19 mouse cellular contexts compared by ENCODE assay signal in genomic region chr9:108154814-108155213, GRCm38 (mm10). TPM values are rescaled to one million over a fixed set of nuclear protein-coding genes. Genes with fewer than 3 reads are reported as not detected.
DNase-seq lines count a peak whose midpoint lies in the region; ATAC-seq and TF ChIP-seq lines count a peak whose summit lies in the region.
"Had no signal": no experiment of that assay in that cellular context is flagged by ENCODE, and none has a peak within 500 bp of the region (broad histone marks: within the 10 kb centered on the region; RNA-seq: fewer than 3 reads in every experiment).

No protein-coding gene starts in this region.

- peak; percentile 44 for DNase-seq in cerebellum, adult 9-11 months
- DNase-seq in cerebellum, adult 11 months: no peak
- peak; percentile 54 for DNase-seq in A20 (ENCODE audit: low read depth, low spot score)
- no peak for DNase-seq in embryo, embryonic 11 days
- no peak for DNase-seq in layer of hippocampus, postnatal 36 days
- DNase-seq in adrenal gland, postnatal 36 days: no peak
- DNase-seq: adrenal gland, adult 8-10 months; gastrocnemius, adult 2 months; gastrocnemius, postnatal 25 days; heart, postnatal 14 days; kidney, adult 18-20 months had no signal

- peaks cover 28% of the 10 kb centered on the region for H3K4me1 ChIP-seq in cortical plate, adult 2 months (ENCODE audit: control insufficient read depth, insufficient read depth, low read length)
- H3K4me1 ChIP-seq: embryonic facial prominence, embryonic 13.5 days; heart, embryonic 15.5 days; intestine, embryonic 15.5 days had no signal

- TF ChIP-seq CTCF in cortical plate, adult 2 months (IDR thresholded peaks at IDR 0.05; ENCODE audit: extremely low read depth, insufficient read depth, low read length): no peak

- 0 out of 2 replicates have a peak overlapping the region, but pooled peaks have one; percentile 45 for H3K27ac ChIP-seq in cortical plate, adult 2 months (ENCODE audit: insufficient read depth, low read length)
- H3K27ac ChIP-seq: embryonic facial prominence, embryonic 13.5 days; forebrain, embryonic 12.5 days; gastrocnemius, adult 2 months; heart, embryonic 15.5 days; hindbrain, embryonic 13.5 days; intestine, embryonic 15.5 days had no signal

- H3K4me3 ChIP-seq in cortical plate, adult 2 months (ENCODE audit: insufficient read depth, low read length): no peak overlapping the region
- H3K4me3 ChIP-seq: embryonic facial prominence, embryonic 13.5 days; forebrain, embryonic 12.5 days; gastrocnemius, adult 2 months; heart, embryonic 15.5 days; hindbrain, embryonic 13.5 days; intestine, embryonic 15.5 days had no signal

- ATAC-seq in CD4-positive, CD25-positive, alpha-beta regulatory T cell, adult 4 months: peak; percentile 56
- ATAC-seq: intestine, embryonic 15.5 days; Patski had no signal

- no peak for TF ChIP-seq POLR2A in cortical plate, adult 2 months (IDR thresholded peaks at IDR 0.05; ENCODE audit: extremely low read depth, insufficient read depth, low read length)

RNA-seq across cellular contexts. Expression of gene Bsn, which starts 35.4 kb away (rescaled TPM):
- under 1 TPM; 0.10 to 0.23 TPM for polyA plus RNA-seq in CD4-positive, CD25-positive, alpha-beta regulatory T cell, adult 4 months (2017; shearing (Covaris generic))
- 105 and 106 TPM in 2 replicates for polyA plus RNA-seq in cortical plate, adult 2 months (2012; rRNA removed)
- 100 to 1,000 TPM; 216 to 234 TPM for total RNA-seq in layer of hippocampus, postnatal 36 days (2021)
- 1 to 10 TPM; 3.2 to 4.3 TPM for total RNA-seq in adrenal gland, postnatal 36 days (2021)

Comparison
In these comparisons a context has a peak if more than half of its experiments do, and no peak if none do; other contexts are left out.
1. DNase-seq: peak in cerebellum, adult 9-11 months (single experiment) and A20 (single experiment); none in cerebellum, adult 11 months (single experiment), embryo, embryonic 11 days (single experiment), layer of hippocampus, postnatal 36 days (0 of 2) and adrenal gland, postnatal 36 days (0 of 2).
2. RNA of gene Bsn, which starts 35.4 kb away (total RNA-seq): 216 to 234 TPM in layer of hippocampus, postnatal 36 days; 3.2 to 4.3 TPM in adrenal gland, postnatal 36 days; every median in the first group is over 10 times any median in the second.